Mouse (Mus musculus) heart, embryonic 14.5 days (tissue): ENCODE data around the gene Sf3a2. TPM values are rescaled to one million over a fixed set of nuclear protein-coding genes. Genes with fewer than 3 reads are reported as not detected.

Experiments
- ATAC-seq: fragments of 200-750 bp; cut with Nextera tagmentation; 2 replicates; pipeline ENCODE4 v1.8.0; 2017; ENCODE audit warnings: low read depth, moderate TSS enrichment; ENCODE audit not compliant: insufficient number of reproducible peaks, insufficient read depth, low FRiP score
- H3K27ac ChIP-seq, 2 experiments: fragments of 200-500 bp in 1 of 2; fragments of 300-500 bp in 1 of 2; sonication (generic) in 1 of 2; replicated peaks in 1 of 2; 2 replicates each; pipeline ENCODE4 v1.5.1; 2012 to 2014; ENCODE audit warnings: low read depth in 2 of 2, low read length in 2 of 2, control low read depth in 1 of 2, mild to moderate bottlenecking in 1 of 2, mixed read lengths in 1 of 2; ENCODE audit not compliant: control insufficient read depth in 1 of 2, insufficient read depth in 1 of 2
- H3K27me3 ChIP-seq: fragments of 300-500 bp; sonication (generic); 2 replicates; pipeline ENCODE4 v1.6.1; 2014; ENCODE audit warnings: mild to moderate bottlenecking, low read length, control low read depth; ENCODE audit not compliant: control insufficient read depth, insufficient read depth
- H3K36me3 ChIP-seq: fragments of 300-500 bp; sonication (generic); 2 replicates; pipeline ENCODE4 v1.6.1; 2014; ENCODE audit warnings: mild to moderate bottlenecking, control low read depth, low read length, mixed read lengths; ENCODE audit not compliant: control insufficient read depth, insufficient read depth
- H3K4me1 ChIP-seq, 2 experiments: fragments of 200-500 bp in 1 of 2; fragments of 300-500 bp in 1 of 2; sonication (generic) in 1 of 2; 2 replicates each; pipeline ENCODE4 v1.6.1; 2012 to 2014; ENCODE audit warnings: low read length in 2 of 2, control low read depth in 1 of 2, mixed read lengths in 1 of 2; ENCODE audit not compliant: control insufficient read depth in 2 of 2, insufficient read depth in 2 of 2
- H3K4me2 ChIP-seq: fragments of 300-500 bp; sonication (generic); 2 replicates; pipeline ENCODE4 v1.6.1; 2014; ENCODE audit warnings: mild to moderate bottlenecking, low read length
- H3K4me3 ChIP-seq, 2 experiments: fragments of 200-500 bp in 1 of 2; fragments of 300-500 bp in 1 of 2; sonication (generic) in 1 of 2; 2 replicates each; pipeline ENCODE4 v1.5.1; 2012 to 2014; ENCODE audit warnings: low read length in 2 of 2, mild to moderate bottlenecking in 2 of 2, control low read depth in 1 of 2, low read depth in 1 of 2, moderate library complexity in 1 of 2; ENCODE audit not compliant: control insufficient read depth in 1 of 2, insufficient read depth in 1 of 2
- H3K9ac ChIP-seq: fragments of 300-500 bp; sonication (generic); 2 replicates; pipeline ENCODE4 v1.6.1; 2014; ENCODE audit warnings: mild to moderate bottlenecking, low read length
- H3K9me3 ChIP-seq: fragments of 300-500 bp; sonication (generic); 2 replicates; pipeline ENCODE4 v1.6.1; 2016; ENCODE audit warnings: low read length, control low read depth; ENCODE audit not compliant: control insufficient read depth
- WGBS: fragments of 180-500 bp; shearing (Covaris S2); extraction: QIAGEN DNeasy Blood & Tissue Kit; methylation state at CpG from one replicate; pipeline ENCODE4 v1.1.7; 2014; 5-methylcytosine and 5-hydroxymethylcytosine counted together
- polyA plus RNA-seq: library from polyadenylated mRNA; unstranded; fragments of >200 nt; fragmentation: Nextera tagmentation; extraction: Ambion mirVana; gene quantifications from 2 replicates; pipeline ENCODE4 v1.2.1, GENCODE M21; 2014

The Sf3a2 gene
- polyA plus RNA-seq, 1 experiment from 2014 or later, result 49.2 TPM

DNA sequence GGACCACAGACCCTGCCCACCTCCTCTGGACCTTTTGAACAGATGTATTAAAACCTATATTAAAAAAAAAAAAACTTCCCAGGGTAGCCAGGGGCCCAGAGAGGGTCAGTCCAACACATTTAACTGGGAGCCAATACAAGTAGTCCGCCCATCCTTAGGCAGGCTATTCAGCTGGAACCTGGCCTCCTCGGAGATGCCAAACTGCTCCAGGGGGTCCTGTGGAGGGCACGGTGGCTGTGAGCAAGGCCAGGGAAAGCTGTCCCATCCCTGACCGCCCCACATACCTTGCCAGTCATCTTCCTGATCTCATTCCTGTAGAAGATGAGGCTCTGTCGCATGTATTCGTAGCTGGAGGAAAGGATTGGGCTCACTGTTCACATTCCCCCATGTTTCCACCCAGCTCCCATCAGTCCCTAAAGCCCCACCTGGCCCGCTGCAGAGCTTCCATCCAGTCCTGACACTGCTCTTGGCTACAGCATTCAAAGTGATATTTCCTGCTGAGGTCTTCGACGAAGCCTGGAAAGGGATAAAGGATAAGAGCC, 1.6 kb upstream of the Sf3a2 start:
- peak overlapping the region; percentile 92 for H3K4me2 ChIP-seq
- H3K27me3 ChIP-seq, result no peaks in the 10 kb centered on the region
- ATAC-seq, result no peak
- H3K9ac ChIP-seq, result no peak overlapping the region; the same call in 1 of the 2 replicates
- WGBS, result 80% methylated on average over 9 of the region's 9 CpGs
- no peak overlapping the region for H3K4me3 ChIP-seq
- H3K36me3 ChIP-seq, result peaks cover 67% of the 10 kb centered on the region
- H3K9me3 ChIP-seq, result no peaks in the 10 kb centered on the region
- H3K4me1 ChIP-seq, result peaks cover 10 to 26% of the 10 kb centered on the region in 2 experiments
- no peak overlapping the region for H3K27ac ChIP-seq

DNA sequence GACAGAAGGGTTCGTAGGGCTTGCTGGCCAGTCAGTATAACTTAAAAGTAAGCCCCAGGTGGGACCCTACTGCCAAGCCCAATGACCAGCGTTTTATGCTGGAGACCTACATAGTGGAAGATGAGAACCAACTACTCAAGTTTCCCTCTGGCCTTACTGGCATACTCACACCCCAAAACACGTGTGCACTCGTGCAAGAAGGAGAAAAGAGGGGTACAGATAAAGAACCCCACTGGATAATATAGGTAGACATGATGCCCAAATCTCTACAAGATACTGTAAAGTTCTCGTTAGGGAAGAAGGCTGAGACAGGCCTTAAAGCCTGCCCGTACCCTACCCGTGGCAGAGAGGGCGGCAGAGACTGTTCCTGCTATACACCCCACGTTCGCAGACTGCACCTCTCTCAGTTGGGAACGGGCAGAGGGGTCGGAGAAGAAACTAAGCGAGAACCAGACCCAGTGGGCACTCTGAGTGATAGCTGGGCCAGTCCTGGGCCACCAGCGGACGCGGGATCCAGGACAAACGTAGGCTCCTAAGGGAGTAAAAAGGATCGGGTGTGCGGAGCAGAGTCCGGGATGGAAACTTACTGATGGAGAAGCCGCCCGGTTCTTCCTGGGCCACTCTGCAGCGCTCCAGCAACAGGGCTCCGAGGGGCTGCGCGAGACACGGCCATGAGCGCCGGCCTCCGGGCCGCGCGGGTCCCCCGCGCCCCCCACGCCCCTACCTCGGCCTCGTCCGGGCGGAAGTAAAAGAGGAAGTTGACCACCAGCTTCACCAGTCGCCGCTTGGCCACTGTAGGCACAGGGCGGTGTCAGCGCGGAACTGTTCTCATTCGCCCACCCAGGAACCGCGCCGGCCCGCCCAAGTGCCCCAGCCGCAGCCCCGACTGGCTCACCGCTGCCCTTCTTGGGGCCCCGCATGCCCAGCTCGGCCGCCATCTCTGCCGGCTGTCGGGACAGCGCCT, 530 bp upstream of the Sf3a2 start:
- Histone ChIP-seq H3K27me3 (no peaks in the 10 kb centered on the region), H3K36me3 (peaks cover 67% of the 10 kb centered on the region), H3K9me3 (no peaks in the 10 kb centered on the region), H3K9ac (peak overlapping the region; percentile 94), H3K27ac (peak overlapping the region; percentile 93 to 97), H3K4me2 (peak overlapping the region; percentile 92), H3K4me3 (peak overlapping the region; percentile 69 to 84), H3K4me1 (peaks cover 2 to 16% of the 10 kb centered on the region in 2 experiments; a peak in 3 of 4 replicates)
- peak; percentile 52 for ATAC-seq
- 4% methylated on average over 48 of the region's 59 CpGs for WGBS

DNA sequence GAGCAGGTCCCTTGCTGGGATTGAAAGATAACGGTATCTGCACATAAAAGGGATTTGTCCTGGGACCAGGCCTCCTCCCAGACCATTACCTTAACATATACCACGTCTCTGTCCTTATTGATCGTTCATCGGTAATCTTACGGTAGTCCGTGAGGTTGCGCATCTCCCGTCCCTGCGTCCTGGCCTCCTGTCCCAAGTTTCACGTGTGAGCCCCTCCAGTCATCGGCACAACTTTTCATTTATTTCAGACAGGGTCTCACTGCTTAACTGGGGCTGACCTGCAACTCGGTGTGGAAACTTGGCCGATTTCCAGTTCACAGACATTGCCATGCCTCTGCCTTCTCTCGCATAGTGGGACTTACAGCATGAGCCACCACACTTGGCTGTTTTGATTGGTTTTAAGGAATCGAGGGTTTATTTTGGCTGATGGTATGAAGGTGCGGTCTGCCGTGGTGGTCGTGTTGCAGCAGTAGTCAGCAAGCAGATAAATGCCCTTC, 1.1 kb downstream of the Sf3a2 start:
- H3K4me2 ChIP-seq, result peak overlapping the region; percentile 92
- peak overlapping the region; percentile 81 to 93 for H3K27ac ChIP-seq
- peaks cover 2 to 16% of the 10 kb centered on the region in 2 experiments; a peak in 3 of 4 replicates for H3K4me1 ChIP-seq
- WGBS, result 2% methylated on average over 18 of the region's 18 CpGs
- peak overlapping the region; percentile 69 to 84 for H3K4me3 ChIP-seq
- H3K9me3 ChIP-seq, result no peaks in the 10 kb centered on the region
- ATAC-seq, result no peak
- peaks cover 67% of the 10 kb centered on the region for H3K36me3 ChIP-seq
- H3K9ac ChIP-seq, result peak overlapping the region; percentile 94
- no peaks in the 10 kb centered on the region for H3K27me3 ChIP-seq

DNA sequence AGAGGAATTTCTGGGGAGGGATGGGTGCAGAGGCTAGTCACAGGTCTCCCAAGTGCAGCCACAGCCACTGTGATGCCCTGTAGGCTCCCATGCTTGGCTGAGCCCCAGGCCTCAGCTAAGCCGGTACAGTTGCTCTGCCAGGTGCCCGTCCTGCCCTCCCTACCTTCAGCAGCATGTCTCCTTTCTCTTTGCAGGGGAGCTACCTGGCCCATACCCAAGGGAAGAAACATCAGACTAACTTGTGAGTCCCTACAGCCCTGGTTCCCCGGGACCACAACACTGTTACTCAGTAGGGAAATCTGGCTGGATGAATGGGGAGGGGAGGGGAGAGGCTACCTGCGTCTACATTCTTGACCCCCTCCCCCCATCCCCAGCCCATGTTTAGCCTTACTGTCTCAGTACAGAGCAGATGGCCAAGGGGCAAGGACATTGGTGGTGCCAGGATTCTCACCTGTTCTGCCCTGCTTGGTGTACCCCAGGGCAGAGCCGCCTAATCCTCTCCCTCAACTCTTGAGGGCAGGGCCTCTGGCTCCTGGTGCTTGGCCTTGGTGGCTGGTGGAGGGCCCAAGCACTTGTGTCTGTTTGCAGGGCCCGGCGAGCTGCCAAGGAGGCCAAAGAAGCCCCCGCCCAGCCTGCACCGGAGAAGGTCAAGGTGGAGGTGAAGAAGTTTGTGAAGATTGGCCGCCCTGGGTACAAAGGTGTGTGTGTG, 4.4 kb downstream of the Sf3a2 start:
- Histone ChIP-seq H3K9me3 (no peaks in the 10 kb centered on the region), H3K4me1 (peaks cover 12 to 33% of the 10 kb centered on the region in 2 experiments; a peak in 3 of 4 replicates), H3K4me2 (no peak overlapping the region), H3K27ac (no peak overlapping the region), H3K27me3 (no peaks in the 10 kb centered on the region), H3K4me3 (no peak overlapping the region), H3K9ac (no peak overlapping the region), H3K36me3 (peaks cover 51% of the 10 kb centered on the region)
- WGBS, result 84% methylated on average over 10 of the region's 10 CpGs
- no peak for ATAC-seq

DNA sequence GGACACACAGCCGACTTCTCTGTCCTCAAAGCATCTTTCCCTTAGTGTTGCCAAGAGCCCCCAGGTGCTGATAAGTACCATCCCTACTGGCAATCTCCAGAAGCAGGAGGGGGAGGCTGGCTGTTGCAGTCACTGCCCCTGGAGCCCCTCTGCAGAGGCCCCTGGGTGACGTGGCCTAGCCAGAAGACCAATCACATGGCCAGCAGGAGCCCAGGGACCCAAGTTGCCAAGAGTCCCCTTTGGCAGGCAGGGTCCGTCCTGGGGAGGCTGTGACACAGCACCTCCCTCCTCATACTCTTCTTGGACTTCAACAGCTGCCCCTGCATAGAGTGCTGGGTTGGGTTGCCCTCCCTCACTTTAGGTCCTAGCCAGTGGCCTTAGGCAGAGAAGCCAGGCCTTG, 5.0 kb downstream of the Sf3a2 start:
- peaks cover 16 to 36% of the 10 kb centered on the region in 2 experiments for H3K4me1 ChIP-seq
- no peak overlapping the region for H3K4me3 ChIP-seq
- no peak overlapping the region for H3K27ac ChIP-seq
- H3K9me3 ChIP-seq, result no peaks in the 10 kb centered on the region
- no peak overlapping the region for H3K9ac ChIP-seq
- no peak overlapping the region for H3K4me2 ChIP-seq
- no peaks in the 10 kb centered on the region for H3K27me3 ChIP-seq
- WGBS, result 62% methylated on average over 3 of the region's 3 CpGs
- ATAC-seq, result no peak
- H3K36me3 ChIP-seq, result peaks cover 51% of the 10 kb centered on the region

DNA sequence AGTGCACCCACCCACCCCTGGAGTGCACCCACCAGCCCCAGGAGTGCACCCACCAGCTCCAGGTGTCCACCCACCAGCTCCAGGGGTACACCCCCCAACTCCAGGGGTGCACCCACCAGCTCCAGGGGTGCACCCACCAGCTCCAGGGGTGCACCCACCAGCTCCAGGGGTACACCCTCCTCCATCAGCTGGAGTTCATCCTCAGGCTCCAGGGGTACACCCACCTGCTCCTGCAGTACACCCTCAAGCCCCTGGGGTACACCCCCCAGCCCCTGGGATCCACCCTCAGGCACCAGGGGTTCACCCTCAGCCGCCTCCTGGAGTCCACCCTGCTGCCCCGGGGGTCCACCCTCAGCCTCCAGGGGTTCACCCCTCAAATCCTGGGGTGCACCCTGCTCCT, 6.3 kb downstream of the Sf3a2 start:
- no peaks in the 10 kb centered on the region for H3K9me3 ChIP-seq
- peak overlapping the region in 1 of 2 experiments; percentile 17; a peak in 1 of 4 replicates for H3K27ac ChIP-seq
- peaks cover 51% of the 10 kb centered on the region for H3K36me3 ChIP-seq
- H3K4me2 ChIP-seq, result no peak overlapping the region
- no peak for ATAC-seq
- 90% methylated on average over 2 of the region's 2 CpGs for WGBS
- H3K4me1 ChIP-seq, result peaks cover 29 to 48% of the 10 kb centered on the region in 2 experiments
- no peak overlapping the region for H3K4me3 ChIP-seq
- peak overlapping the region; percentile 42 for H3K9ac ChIP-seq
- no peaks in the 10 kb centered on the region for H3K27me3 ChIP-seq

DNA sequence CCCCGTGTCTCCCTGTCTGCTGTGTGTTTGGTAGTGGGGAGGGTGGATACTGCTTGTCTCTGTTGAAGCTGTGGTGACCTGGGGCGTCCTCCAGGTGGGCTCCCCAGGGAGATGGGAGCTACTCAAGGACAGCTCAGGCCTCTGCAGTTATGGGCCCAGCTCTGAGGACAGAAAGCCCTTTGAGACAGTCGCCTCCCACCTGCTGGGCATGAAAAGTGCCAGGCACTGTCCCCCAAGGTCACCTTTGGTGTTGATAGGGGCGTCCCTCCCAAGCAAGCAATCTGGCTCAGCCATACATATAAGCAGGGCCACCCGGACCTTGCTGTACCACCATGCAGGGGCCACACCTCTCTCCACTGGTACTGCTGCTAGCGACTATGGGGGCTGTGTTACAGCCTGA, 6.9 kb downstream of the Sf3a2 start, which contains the start of gene Amh:
Gene Amh (plus strand): TSS at position 328 of the 400 bp plus-strand sequence.
- Histone ChIP-seq H3K9me3 (no peaks in the 10 kb centered on the region), H3K4me1 (peaks cover 30 to 48% of the 10 kb centered on the region in 2 experiments), H3K4me2 (no peak within 1 kb of the TSS), H3K9ac (peak within 1 kb of the TSS; percentile 42), H3K27me3 (no peaks in the 10 kb centered on the region), H3K27ac (peak within 1 kb of the TSS in 1 of 2 experiments; percentile 17; a peak in 1 of 4 replicates), H3K4me3 (no peak within 1 kb of the TSS), H3K36me3 (peaks cover 51% of the 10 kb centered on the region)
- ATAC-seq, result no peak
- 45% methylated on average over 6 of the region's 6 CpGs for WGBS
